Mouse (Mus musculus) mouse embryonic stem cell (cell line): Measurements from ENCODE around the gene Foxd3.
"Not testable (repeated sequence)": the region's sequence is repeated elsewhere in the genome, so short reads cannot be mapped to it uniquely, and the experiment has no call there.

Source experiments
- in situ Hi-C, 2 experiments: fragments of 300-500 bp; cut with MboI; formaldehyde crosslinking; loops; 1 replicate in 1 of 2; 3 replicates in 1 of 2; pipeline ENCODE4 v1.14.3; 2019 to 2020; ENCODE audit warnings: low sequenced_read_pairs in 2 of 2, low pct_unique_long_range_greater_than_20kb in 1 of 2, mixed read lengths in 1 of 2; ENCODE audit not compliant: unreplicated experiment in 1 of 2

The Foxd3 gene

GRCm38 (mm10) chr4:99655937-99656604 is at the start of gene Foxd3:
Gene Foxd3, plus strand, starts transcription at chr4:99656299.
- in situ Hi-C loops: no loop called here

- in situ Hi-C loops: no loop called here
These were observed 43.9 kb upstream of the Foxd3 start for GRCm38 (mm10) chr4:99612156-99612555.

- in situ Hi-C loops: no loop called here
These were observed 43.3 kb upstream of the Foxd3 start for GRCm38 (mm10) chr4:99612609-99613350.

- in situ Hi-C loops: no loop called here
These were observed 29.9 kb upstream of the Foxd3 start for GRCm38 (mm10) chr4:99626047-99626844.

GRCm38 (mm10) chr4:99627057-99627456 is 29.0 kb upstream of the Foxd3 start:
- in situ Hi-C loops: no loop called here

- in situ Hi-C loops: no loop called here
These were observed 20.1 kb upstream of the Foxd3 start for GRCm38 (mm10) chr4:99636038-99636437.

- in situ Hi-C loops: no loop called here
These were observed 19.4 kb upstream of the Foxd3 start for GRCm38 (mm10) chr4:99636711-99637110.

GRCm38 (mm10) chr4:99640619-99641018 is 15.5 kb upstream of the Foxd3 start:
- in situ Hi-C loops: not testable (repeated sequence)

- in situ Hi-C loops: no loop called here
These were observed 14.2 kb upstream of the Foxd3 start for GRCm38 (mm10) chr4:99641920-99642319.

GRCm38 (mm10) chr4:99645560-99645959 is 10.5 kb upstream of the Foxd3 start:
- in situ Hi-C loops: no loop called here

GRCm38 (mm10) chr4:99650088-99650944 is 5.8 kb upstream of the Foxd3 start:
- in situ Hi-C loops: no loop called here

- in situ Hi-C loops: no loop called here
These were observed 5.0 kb upstream of the Foxd3 start for GRCm38 (mm10) chr4:99650945-99651690.

- in situ Hi-C loops: no loop called here
These were observed 4.2 kb upstream of the Foxd3 start for GRCm38 (mm10) chr4:99651823-99652450.

GRCm38 (mm10) chr4:99652576-99653210 is 3.4 kb upstream of the Foxd3 start:
- in situ Hi-C loops: no loop called here

- in situ Hi-C loops: no loop called here
These were observed 2.9 kb upstream of the Foxd3 start for GRCm38 (mm10) chr4:99653216-99653607.

- in situ Hi-C loops: no loop called here
These were observed 2.4 kb upstream of the Foxd3 start for GRCm38 (mm10) chr4:99653608-99654221.
